Mouse (Mus musculus): ENCODE results near the gene Gm14419.
"Not testable (repeated sequence)": the region's sequence is repeated elsewhere in the genome, so short reads cannot be mapped to it uniquely, and the experiment has no call there.

Gm14419 gene

DNA sequence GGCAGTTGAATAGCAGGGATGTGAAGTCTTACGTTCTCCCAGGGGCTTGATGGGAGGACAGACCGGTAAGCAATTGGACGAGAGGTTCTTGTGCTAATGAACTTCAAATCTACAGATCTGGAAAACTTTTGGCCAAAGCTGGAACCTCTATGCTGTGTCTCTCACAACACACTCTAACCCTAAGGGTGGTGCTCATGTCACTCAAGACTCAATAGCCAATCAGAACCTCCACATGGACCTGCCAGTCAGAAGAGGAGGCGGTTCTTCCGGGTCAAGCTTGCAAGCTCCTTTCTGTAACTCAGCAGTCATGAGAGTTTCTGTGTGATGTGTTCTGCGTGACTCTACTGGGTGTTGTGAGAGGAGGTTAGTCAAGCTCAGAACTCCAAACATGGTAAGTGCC lies at the start of gene Gm14419:
Gm14419 (plus strand) TSS at position 301 of the 400 bp plus-strand sequence.
- DNase-seq = not testable (repeated sequence)

All from lung, postnatal 4 days (tissue).